Mouse (Mus musculus) adrenal gland, adult 18-20 months (tissue): Measurements from ENCODE around the gene Tmem59l. TPM values are rescaled to one million over a fixed set of nuclear protein-coding genes. Genes with fewer than 3 reads are reported as not detected.

Source experiments
- DNase-seq, 2 experiments: peaks; one replicate each; pipeline ENCODE4 v3.0.0; 2021 to 2022; ENCODE audit warnings: low spot score in 2 of 2
- total RNA-seq, 2 experiments: library from RNA; stranded (reverse); gene quantifications; 1 replicate in 1 of 2; 2 replicates in 1 of 2; pipeline ENCODE4 v1.2.3; 2021

The Tmem59l gene
- total RNA-seq, 2 experiments from 2014 or later, result 20.4 to 26.4 TPM

DNA sequence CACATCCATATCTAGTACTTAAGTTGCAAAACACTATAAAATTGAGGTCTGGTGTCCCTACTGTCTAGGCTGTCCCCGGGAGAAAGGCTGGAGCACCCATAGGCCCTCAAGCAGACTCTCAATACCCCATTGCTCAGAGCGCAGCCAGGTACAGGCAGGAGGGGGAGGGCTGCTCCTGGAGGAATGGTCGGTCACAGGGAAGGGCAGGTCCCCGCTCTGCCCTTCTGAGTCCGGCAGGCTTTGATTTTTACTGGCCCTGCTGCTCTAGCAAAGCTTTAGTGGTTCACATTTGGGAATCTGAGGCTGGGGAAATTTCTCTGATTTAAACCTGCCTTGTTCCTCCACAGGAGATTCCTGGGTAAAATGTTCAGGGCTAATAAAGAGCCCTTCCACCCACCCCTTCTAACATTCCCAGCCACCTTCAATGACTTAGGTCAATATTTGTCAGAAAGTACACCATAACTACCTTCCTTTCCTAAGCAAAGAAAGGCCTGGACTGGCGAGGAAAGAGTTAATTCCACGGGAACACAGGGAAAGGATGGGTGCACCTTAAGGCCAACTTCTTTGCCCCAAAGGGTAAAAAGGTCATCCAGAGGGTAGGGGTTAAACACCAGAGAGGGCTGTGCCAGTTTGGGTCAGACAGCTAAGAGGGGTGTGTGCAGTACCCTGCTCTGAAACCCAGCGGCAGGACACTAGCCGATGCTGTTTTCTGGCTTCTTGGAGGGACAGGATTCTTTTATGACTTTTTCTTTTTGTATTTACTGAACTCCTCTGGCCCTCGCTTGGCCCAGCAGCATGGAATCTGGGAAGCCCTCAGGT is 3.1 kb upstream of the Tmem59l start:
- DNase-seq, result no peak

GRCm38 (mm10) chr8:70489576-70489975 is 2.4 kb upstream of the Tmem59l start:
- DNase-seq, result no peak

- no peak for DNase-seq
Measured at GRCm38 (mm10) chr8:70488931-70489470, 1.8 kb upstream of the Tmem59l start.

DNA sequence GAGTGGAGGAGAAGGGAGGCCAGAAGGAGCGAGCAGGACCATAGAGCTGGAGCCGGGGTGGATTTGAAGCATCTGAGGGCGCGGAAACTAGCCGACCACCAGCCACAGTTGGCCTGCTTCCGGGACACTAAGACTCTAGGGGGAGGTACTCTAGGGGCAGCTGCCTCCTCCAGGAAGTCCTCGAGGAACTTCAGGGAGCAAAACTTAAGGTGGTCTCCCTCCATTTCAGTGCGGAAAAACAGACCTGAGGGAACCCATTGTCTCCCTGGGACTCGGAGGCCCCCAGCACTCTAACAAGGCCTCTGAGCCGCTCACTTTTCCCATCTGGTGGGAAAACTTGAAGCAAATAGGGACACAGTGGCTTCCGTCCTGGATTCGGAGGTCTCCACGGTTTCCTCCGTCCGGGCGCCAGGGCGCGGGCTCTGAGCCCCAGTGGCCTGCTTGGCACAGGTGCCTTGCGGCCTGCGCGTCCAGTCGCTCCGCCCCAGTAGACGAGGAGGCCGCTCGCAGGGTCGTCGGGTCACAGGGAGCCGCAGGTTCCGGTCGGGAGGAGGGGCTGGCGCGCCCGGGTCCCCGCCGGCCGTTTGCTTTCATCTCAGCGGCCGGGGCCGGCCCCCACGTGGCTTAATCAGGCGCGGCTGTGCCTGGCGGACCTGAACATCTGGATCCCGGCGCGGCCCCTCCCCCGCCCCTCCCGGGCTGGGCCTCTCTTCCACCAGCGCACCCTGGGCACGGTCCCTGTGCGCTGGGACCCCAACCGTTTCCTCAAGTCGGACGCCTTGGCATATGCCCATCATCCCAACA is 1.0 kb upstream of the Tmem59l start:
- DNase-seq, result no peak

GRCm38 (mm10) chr8:70486191-70486681 is 922 bp downstream of the Tmem59l start:
- DNase-seq, result no peak

DNA sequence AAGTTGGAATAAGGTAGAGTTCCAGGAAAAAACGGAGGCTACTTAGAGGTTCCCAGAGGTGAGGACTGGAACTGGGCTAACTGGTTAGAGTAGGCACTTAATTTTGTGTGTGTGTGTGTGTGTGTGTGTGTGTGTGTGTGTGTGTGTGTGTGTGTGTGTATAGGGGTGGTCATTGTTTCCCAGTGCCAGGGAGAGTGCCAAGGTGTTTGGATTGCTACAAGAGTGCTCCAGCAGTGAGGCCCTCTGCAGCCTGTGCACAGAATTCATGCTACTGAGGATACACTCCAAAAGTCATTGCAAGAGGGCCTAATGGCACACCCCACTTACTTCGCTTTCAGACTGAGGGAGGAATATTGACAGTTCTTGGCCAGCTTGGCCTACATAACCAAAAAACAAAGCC is 4.2 kb downstream of the Tmem59l start:
- no peak for DNase-seq

- no peak for DNase-seq
Measured at GRCm38 (mm10) chr8:70481908-70482307, 5.2 kb downstream of the Tmem59l start.

GRCm38 (mm10) chr8:70477269-70477982 is 9.7 kb downstream of the Tmem59l start:
- DNase-seq, result no peak

- DNase-seq, result peak; percentile 95 to 96
Measured at GRCm38 (mm10) chr8:70476333-70477268, 10.6 kb downstream of the Tmem59l start, which contains the start of gene Klhl26. TSS of gene Klhl26 (minus strand) at chr8:70476968.

DNA sequence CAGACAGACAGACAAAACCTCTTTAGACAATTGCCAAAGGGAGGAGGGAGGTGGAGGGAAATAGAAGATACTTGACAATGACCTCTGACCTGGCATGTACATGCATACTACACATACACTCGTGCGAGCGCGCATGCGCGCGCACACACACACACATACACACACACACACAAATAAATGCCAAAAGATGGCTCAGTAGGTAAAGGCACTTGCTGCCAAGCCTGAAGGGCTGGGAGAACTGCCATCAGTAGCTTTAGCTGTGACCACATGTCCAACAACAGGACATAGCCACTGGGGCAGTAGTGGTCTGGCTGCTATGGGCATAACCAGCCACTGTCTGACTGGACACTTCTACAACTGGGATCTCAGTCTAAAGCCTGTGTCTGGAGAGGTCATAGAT is 15.3 kb downstream of the Tmem59l start:
- no peak for DNase-seq

- no peak for DNase-seq
Measured at GRCm38 (mm10) chr8:70469938-70470337, 17.2 kb downstream of the Tmem59l start.

DNA sequence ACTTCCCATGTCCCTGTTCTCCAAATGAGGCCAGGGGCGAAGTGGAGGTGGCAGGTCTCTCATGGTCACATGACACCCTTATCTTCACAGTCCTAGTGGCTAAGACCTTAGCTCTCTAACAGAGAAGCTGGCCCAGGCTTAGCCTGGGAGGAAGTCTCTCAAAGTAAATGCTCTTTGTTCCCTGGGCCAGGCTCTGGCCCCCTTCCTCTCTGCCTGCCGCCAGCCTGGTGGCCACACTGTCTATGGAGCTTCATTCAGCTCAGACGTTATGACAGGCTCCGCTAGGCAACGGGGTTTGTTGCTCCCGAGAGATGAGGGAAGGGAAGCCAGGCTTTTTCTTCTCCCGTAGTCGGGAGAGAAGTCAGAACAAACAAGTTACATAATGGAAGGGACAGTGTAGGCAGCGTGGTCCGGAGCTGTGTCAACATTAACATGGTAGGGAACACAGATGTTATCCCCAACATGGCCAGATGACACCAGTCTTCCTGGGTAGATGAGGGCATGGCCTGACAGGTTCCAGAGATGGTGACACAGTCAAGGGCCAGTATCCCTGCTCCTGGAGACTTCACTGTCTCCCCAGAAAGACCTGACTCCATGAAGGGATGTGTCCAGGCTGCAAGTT is 17.8 kb downstream of the Tmem59l start:
- no peak for DNase-seq

- no peak for DNase-seq
Measured at GRCm38 (mm10) chr8:70468733-70469132, 18.4 kb downstream of the Tmem59l start.

GRCm38 (mm10) chr8:70467907-70468306 is 19.3 kb downstream of the Tmem59l start:
- DNase-seq, result no peak

GRCm38 (mm10) chr8:70467229-70467725 is 19.9 kb downstream of the Tmem59l start:
- DNase-seq, result no peak

GRCm38 (mm10) chr8:70466771-70467170 is 20.4 kb downstream of the Tmem59l start:
- DNase-seq, result no peak

GRCm38 (mm10) chr8:70466305-70466704 is 20.9 kb downstream of the Tmem59l start:
- no peak for DNase-seq

DNA sequence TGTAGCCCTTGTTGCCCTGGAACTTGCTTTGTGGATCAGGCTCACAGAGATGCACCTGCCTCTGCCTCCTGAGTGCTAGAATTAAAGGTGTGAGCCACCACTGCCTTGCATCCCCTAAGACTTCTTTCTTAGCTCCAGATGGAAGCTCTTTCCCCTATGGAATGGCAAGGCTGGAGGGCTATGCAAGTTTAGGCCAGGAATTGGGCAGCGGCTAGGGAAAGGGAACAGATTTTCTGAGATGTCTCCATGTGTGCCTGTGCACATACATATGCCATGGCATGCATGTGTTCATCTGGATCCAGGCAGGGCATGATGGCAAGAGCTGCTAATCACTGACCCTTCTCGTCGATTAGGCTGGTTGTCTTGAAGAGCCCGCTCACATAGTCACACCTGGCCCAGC is 21.5 kb downstream of the Tmem59l start:
- DNase-seq, result no peak

DNA sequence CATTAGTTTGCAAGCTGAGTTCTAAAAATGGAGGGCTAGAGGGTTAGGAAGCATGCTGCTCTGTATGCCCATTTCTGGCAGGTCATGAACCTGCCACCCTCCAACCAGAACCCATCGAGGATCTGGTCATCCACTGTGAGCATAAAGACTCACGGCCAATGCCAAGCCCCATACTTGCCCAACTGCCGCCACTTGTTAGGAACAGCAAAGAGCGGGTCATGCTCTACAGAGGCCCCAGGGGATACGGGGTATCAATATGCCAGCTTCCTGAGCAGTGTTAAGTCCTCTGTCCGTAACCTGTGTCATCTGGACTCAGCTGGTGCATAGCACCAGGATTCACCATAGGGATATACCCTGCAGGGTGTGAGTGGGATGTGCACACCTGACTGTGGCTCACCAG is 23.0 kb downstream of the Tmem59l start:
- no peak for DNase-seq
